Mouse (Mus musculus): ENCODE measurements around the gene Lactbl1. TPM values are rescaled to one million over a fixed set of nuclear protein-coding genes. Genes with fewer than 3 reads are reported as not detected.

Gene Lactbl1
- polyA plus RNA-seq, 1 experiment = 1.1 TPM

DNA sequence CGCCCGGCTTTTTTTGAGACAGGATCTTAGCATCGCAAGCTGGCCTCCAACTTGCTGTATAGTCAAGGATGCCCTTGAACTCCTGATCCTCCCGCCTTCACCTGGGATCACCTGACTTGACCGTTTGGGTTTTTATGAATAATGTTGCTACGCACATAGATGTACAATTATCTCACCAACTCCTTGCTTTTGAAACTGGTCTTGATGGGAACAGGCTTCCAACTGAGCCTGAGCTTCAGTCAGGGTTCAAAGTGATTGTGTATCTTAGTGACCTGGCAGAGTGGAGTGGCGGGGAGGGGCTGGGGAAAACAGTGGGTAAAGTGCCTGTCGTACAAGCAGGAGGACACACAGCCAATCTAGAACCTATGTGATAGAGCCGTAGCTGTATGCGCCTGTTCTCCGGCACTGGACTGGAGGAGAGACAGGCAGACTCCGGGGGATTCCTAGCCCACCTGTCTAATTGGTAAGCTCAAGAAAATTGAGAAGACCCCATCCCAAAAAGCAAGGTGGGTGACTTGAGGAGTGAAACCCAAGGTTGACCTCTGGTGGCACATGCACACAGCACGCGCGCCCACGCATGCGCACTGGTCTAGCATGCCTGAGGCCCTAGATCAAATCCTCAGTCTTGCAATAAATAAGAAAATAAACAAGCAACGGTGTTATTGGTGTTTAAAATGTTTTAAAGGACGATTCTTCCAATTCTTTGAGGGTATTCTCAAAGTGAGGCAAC is 16.5 kb upstream of the Lactbl1 start:
- H3K27ac ChIP-seq (ENCODE audit: control insufficient read depth, insufficient read depth, low read length) = no peak overlapping the region
- H3K27me3 ChIP-seq (ENCODE audit: control insufficient read depth, insufficient read depth, low read length) = no peaks in the 10 kb centered on the region
- no peak for DNase-seq
- H3K36me3 ChIP-seq (ENCODE audit: control insufficient read depth, insufficient read depth, low read length) = no peaks in the 10 kb centered on the region
- H3K4me1 ChIP-seq (replicated peaks; ENCODE audit: control insufficient read depth, insufficient read depth, low read length) = 0 out of 2 replicates have a peak, but pooled peaks cover 2% of the 10 kb centered on the region
- 95% methylated on average over 19 of the region's 19 CpGs for WGBS
- TF ChIP-seq CTCF (IDR thresholded peaks at IDR 0.05; ENCODE audit: borderline replicate concordance, control insufficient read depth, extremely low read depth, insufficient read depth, low read length, poor library complexity) (no peak), POLR2A (IDR thresholded peaks at IDR 0.05; ENCODE audit: control insufficient read depth, extremely low read depth, insufficient read depth, low read length, poor library complexity) (no peak)
- H3K4me3 ChIP-seq (ENCODE audit: control insufficient read depth, insufficient read depth, low read length) = no peak overlapping the region

DNA sequence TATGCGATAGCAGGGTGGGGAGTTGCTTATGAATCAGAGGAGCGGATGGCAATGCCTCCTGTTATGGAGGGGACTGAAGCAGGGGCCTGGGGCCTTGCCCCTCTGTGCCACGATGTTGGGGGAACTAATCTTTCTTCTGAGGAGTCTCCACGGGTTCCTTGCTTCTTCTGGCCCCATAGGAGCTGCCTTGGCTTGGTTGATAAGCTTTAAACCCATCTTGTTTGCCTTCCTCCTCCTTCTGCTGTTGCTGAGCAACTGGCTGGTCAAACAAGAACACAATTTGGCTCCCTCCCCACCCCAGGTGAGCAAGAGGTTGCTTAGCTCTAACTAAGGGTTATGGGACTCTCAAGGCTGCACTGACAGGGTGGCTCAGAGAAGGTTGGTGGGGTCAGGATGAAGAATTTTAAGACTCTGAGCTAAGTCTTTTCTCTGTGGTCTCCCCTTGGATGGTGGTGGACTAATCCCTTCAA is 12.0 kb upstream of the Lactbl1 start, which contains the start of gene Tex46:
Gene Tex46, plus strand, starts transcription at position 51 of the 470 bp plus-strand sequence.
- no peak for DNase-seq
- Histone ChIP-seq H3K4me1 (replicated peaks; ENCODE audit: control insufficient read depth, insufficient read depth, low read length) (no peaks in the 10 kb centered on the region), H3K27me3 (ENCODE audit: control insufficient read depth, insufficient read depth, low read length) (no peaks in the 10 kb centered on the region), H3K27ac (ENCODE audit: control insufficient read depth, insufficient read depth, low read length) (no peak within 1 kb of the TSS), H3K4me3 (ENCODE audit: control insufficient read depth, insufficient read depth, low read length) (no peak within 1 kb of the TSS), H3K36me3 (ENCODE audit: control insufficient read depth, insufficient read depth, low read length) (no peaks in the 10 kb centered on the region)
- no peak for TF ChIP-seq POLR2A (IDR thresholded peaks at IDR 0.05; ENCODE audit: control insufficient read depth, extremely low read depth, insufficient read depth, low read length, poor library complexity)
- no peak for TF ChIP-seq CTCF (IDR thresholded peaks at IDR 0.05; ENCODE audit: borderline replicate concordance, control insufficient read depth, extremely low read depth, insufficient read depth, low read length, poor library complexity)
- 73% methylated on average over 4 of the region's 4 CpGs for WGBS

DNA sequence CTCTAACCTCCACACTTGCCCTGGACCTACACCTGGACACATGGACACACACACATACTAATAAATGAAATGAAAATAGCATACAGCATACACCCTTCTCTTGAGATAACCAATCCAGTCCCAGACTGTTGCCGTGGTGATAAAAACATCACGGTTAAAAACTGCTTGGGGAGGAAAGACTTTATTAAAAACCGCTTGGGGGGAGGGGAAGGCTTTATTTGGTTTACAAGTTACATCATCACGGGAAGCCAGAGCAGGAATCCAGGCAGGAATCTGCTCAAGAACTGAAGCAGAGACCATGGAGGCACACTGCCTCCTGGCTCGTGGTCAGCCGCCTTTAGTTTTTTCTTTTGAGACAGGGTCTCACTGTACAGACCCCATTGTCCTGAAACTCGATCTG is 8.8 kb upstream of the Lactbl1 start:
- Histone ChIP-seq H3K36me3 (ENCODE audit: control insufficient read depth, insufficient read depth, low read length) (no peaks in the 10 kb centered on the region), H3K27ac (ENCODE audit: control insufficient read depth, insufficient read depth, low read length) (no peak overlapping the region), H3K4me3 (ENCODE audit: control insufficient read depth, insufficient read depth, low read length) (no peak overlapping the region), H3K4me1 (replicated peaks; ENCODE audit: control insufficient read depth, insufficient read depth, low read length) (no peaks in the 10 kb centered on the region), H3K27me3 (ENCODE audit: control insufficient read depth, insufficient read depth, low read length) (no peaks in the 10 kb centered on the region)
- 81% methylated on average over 7 of the region's 7 CpGs for WGBS
- no peak for DNase-seq
- no peak for TF ChIP-seq POLR2A (IDR thresholded peaks at IDR 0.05; ENCODE audit: control insufficient read depth, extremely low read depth, insufficient read depth, low read length, poor library complexity)
- TF ChIP-seq CTCF (IDR thresholded peaks at IDR 0.05; ENCODE audit: borderline replicate concordance, control insufficient read depth, extremely low read depth, insufficient read depth, low read length, poor library complexity) = no peak

DNA sequence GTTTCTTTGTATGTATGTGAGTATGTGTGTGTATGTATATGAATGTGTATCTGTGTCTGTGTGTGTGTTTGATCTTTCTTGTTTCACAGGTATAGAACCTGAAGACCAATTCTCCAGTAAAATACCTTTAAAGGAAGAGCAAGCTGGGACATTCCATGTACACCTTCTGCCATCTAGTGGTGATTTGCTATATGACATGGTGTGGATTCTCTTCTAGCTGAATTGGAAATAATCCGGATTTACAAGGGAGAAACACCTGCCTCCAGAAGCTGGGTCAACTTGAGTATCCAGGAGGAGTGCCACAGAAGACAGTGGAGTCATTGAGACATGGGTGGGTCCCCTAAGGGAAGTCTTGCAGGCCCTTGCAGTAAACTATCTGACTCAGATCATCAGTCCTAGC is 1.1 kb upstream of the Lactbl1 start:
- Histone ChIP-seq H3K27me3 (ENCODE audit: control insufficient read depth, insufficient read depth, low read length) (no peaks in the 10 kb centered on the region), H3K27ac (ENCODE audit: control insufficient read depth, insufficient read depth, low read length) (no peak overlapping the region), H3K36me3 (ENCODE audit: control insufficient read depth, insufficient read depth, low read length) (no peaks in the 10 kb centered on the region), H3K4me1 (replicated peaks; ENCODE audit: control insufficient read depth, insufficient read depth, low read length) (peaks cover 5% of the 10 kb centered on the region), H3K4me3 (ENCODE audit: control insufficient read depth, insufficient read depth, low read length) (no peak overlapping the region)
- WGBS = 4% methylated on average over 1 of the region's 1 CpGs
- DNase-seq = peak; percentile 31
- TF ChIP-seq POLR2A (IDR thresholded peaks at IDR 0.05; ENCODE audit: control insufficient read depth, extremely low read depth, insufficient read depth, low read length, poor library complexity) (no peak), CTCF (IDR thresholded peaks at IDR 0.05; ENCODE audit: borderline replicate concordance, control insufficient read depth, extremely low read depth, insufficient read depth, low read length, poor library complexity) (no peak)

DNA sequence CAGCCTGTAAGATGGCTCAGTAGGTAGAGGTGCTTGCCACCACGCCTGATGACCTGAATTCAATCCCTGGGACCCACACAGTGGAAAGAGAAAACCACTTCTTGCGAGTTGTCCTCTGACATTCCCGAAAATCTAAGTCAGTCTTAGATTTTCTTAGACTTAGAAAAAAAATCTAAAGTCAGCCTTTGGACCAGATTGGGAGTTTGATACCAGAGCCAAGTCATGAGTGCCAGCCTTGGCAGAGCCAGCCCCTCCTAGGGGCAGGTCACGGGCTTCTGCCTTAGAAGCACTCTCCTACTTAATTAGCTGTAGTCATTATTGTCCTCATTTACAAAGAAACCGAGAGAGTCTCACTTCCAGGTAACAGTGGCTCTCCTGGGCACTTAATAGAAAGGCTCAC is 465 bp upstream of the Lactbl1 start:
- 73% methylated on average over 5 of the region's 5 CpGs for WGBS
- TF ChIP-seq CTCF (IDR thresholded peaks at IDR 0.05; ENCODE audit: borderline replicate concordance, control insufficient read depth, extremely low read depth, insufficient read depth, low read length, poor library complexity) (no peak), POLR2A (IDR thresholded peaks at IDR 0.05; ENCODE audit: control insufficient read depth, extremely low read depth, insufficient read depth, low read length, poor library complexity) (no peak)
- no peaks in the 10 kb centered on the region for H3K36me3 ChIP-seq (ENCODE audit: control insufficient read depth, insufficient read depth, low read length)
- no peak for DNase-seq
- no peak overlapping the region for H3K27ac ChIP-seq (ENCODE audit: control insufficient read depth, insufficient read depth, low read length)
- no peak overlapping the region for H3K4me3 ChIP-seq (ENCODE audit: control insufficient read depth, insufficient read depth, low read length)
- H3K27me3 ChIP-seq (ENCODE audit: control insufficient read depth, insufficient read depth, low read length) = no peaks in the 10 kb centered on the region
- H3K4me1 ChIP-seq (replicated peaks; ENCODE audit: control insufficient read depth, insufficient read depth, low read length) = peaks cover 11% of the 10 kb centered on the region

DNA sequence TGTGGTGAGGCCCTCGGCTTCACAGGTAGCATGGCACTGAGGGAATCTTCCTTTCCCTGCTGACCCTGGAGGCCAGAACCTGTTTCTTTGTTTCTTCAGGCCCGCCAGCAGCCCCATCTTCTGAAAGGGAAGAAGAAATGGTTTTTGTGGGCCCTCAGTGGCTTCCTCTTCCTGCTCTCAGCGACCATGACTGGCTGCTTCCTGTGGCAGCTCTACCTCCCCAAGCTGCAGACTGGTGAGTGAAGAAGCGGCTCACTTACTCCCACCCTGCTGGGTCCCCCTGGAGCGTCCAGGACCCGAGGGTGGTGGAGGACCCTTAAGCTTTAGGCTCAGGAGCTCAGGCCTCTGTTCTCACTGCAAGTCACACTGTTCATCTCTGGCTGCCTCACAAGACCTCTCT is 4.2 kb downstream of the Lactbl1 start:
- DNase-seq = peak; percentile 34
- H3K4me3 ChIP-seq (ENCODE audit: control insufficient read depth, insufficient read depth, low read length) = no peak overlapping the region
- WGBS = 6% methylated on average over 6 of the region's 6 CpGs
- TF ChIP-seq CTCF (IDR thresholded peaks at IDR 0.05; ENCODE audit: borderline replicate concordance, control insufficient read depth, extremely low read depth, insufficient read depth, low read length, poor library complexity) (no peak), POLR2A (IDR thresholded peaks at IDR 0.05; ENCODE audit: control insufficient read depth, extremely low read depth, insufficient read depth, low read length, poor library complexity) (peak; percentile 27; the same call in 1 of the 2 replicates)
- peaks cover 13% of the 10 kb centered on the region for H3K4me1 ChIP-seq (replicated peaks; ENCODE audit: control insufficient read depth, insufficient read depth, low read length)
- peak overlapping the region; percentile 65; the same call in 1 of the 2 replicates for H3K27ac ChIP-seq (ENCODE audit: control insufficient read depth, insufficient read depth, low read length)
- H3K36me3 ChIP-seq (ENCODE audit: control insufficient read depth, insufficient read depth, low read length) = no peaks in the 10 kb centered on the region
- no peaks in the 10 kb centered on the region for H3K27me3 ChIP-seq (ENCODE audit: control insufficient read depth, insufficient read depth, low read length)
